Mouse (Mus musculus): ENCODE results near the gene Rbm14. TPM values are rescaled to one million over a fixed set of nuclear protein-coding genes. Genes with fewer than 3 reads are reported as not detected.
A peak's percentile ranks its signal among the peaks of the same experiment; 100 is the strongest.

Rbm14 gene
- total RNA-seq, 1 experiment = 91.7 TPM

DNA sequence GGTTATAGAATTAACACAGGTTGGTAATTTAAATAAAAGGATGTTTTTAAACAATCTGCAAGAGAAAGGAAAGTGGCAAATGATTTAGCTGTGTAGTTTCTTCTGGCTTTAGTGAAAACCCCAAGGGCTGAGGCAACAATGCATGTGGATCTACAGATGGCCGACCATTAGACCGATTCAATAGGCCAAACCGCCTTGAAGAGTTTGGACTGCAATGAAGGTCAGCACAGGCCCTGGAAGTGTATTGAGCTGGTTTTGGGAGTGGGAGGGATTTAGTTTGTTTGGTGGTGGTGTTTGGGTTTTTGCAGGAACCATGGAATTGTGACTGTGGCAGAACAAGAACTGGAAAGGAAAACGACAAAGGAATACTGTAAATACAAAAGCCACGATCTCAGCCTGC, 12.4 kb downstream of the Rbm14 start:
- DNase-seq (ENCODE audit: low read depth, low spot score) = no peak
- H3K36me3 ChIP-seq (ENCODE audit: control insufficient read depth, insufficient read depth, low read length, poor library complexity, severe bottlenecking) = peaks cover 47% of the 10 kb centered on the region
- no peak overlapping the region for H3K9ac ChIP-seq (ENCODE audit: insufficient read depth, low read depth, low read length, poor library complexity, severe bottlenecking)
- no peak overlapping the region for H3K4me3 ChIP-seq (ENCODE audit: insufficient read depth in 1 of 2, low read depth in 1 of 2, low read length in 2 of 2, poor library complexity in 1 of 2, severe bottlenecking in 1 of 2)
- no peak for TF ChIP-seq CHD2 (IDR thresholded peaks at IDR 0.05; ENCODE audit: low read depth, low read length)
- no peak for TF ChIP-seq ZNF384 (IDR thresholded peaks at IDR 0.05; ENCODE audit: low read depth, low read length)
- TF ChIP-seq MAFK (IDR thresholded peaks at IDR 0.05; ENCODE audit: insufficient read depth, low read depth, low read length) = no peak
- no peak for TF ChIP-seq HCFC1 (IDR thresholded peaks at IDR 0.05; ENCODE audit: borderline replicate concordance, insufficient read depth, low read length)
- TF ChIP-seq ZC3H11A (IDR thresholded peaks at IDR 0.05; ENCODE audit: borderline replicate concordance, low read depth, low read length) = no peak
- in situ Hi-C loops (cut with MboI; ENCODE audit: low sequenced_read_pairs in 2 of 2, unreplicated experiment in 2 of 2) = no loop called here
- H3K27ac ChIP-seq (ENCODE audit: insufficient read depth, low read depth, low read length, poor library complexity, severe bottlenecking) = no peak overlapping the region
- peaks cover 5 to 25% of the 10 kb centered on the region in 2 experiments; a peak in 3 of 4 replicates for H3K4me1 ChIP-seq (ENCODE audit: control insufficient read depth in 2 of 2, insufficient read depth in 2 of 2, low read length in 2 of 2, poor library complexity in 1 of 2)
- H3K9me3 ChIP-seq (ENCODE audit: control insufficient read depth, insufficient read depth, low read depth, low read length) = no peaks in the 10 kb centered on the region

DNA sequence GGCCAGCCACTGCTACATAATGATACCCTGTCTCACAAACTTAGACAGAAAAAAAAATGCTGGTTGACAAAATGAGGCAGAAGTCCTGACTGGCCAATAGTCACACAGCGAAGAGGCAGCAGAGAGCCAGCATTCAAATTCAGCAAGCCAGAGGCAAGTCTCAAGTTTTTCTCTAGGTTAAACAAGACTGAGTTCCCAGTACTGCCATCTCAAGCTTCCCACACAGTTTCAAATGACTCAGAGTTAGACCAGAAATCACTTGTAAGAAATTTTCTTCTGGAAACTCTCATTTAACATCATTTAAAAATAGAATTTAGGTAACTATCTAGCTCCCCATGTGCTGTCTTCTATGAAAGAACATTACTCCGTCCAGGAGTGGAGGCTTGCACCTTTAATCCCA, 13.6 kb downstream of the Rbm14 start:
- H3K27ac ChIP-seq (ENCODE audit: insufficient read depth, low read depth, low read length, poor library complexity, severe bottlenecking) = no peak overlapping the region
- H3K4me3 ChIP-seq (ENCODE audit: insufficient read depth in 1 of 2, low read depth in 1 of 2, low read length in 2 of 2, poor library complexity in 1 of 2, severe bottlenecking in 1 of 2) = no peak overlapping the region
- H3K9ac ChIP-seq (ENCODE audit: insufficient read depth, low read depth, low read length, poor library complexity, severe bottlenecking) = no peak overlapping the region
- H3K9me3 ChIP-seq (ENCODE audit: control insufficient read depth, insufficient read depth, low read depth, low read length) = no peaks in the 10 kb centered on the region
- in situ Hi-C loops (cut with MboI; ENCODE audit: low sequenced_read_pairs in 2 of 2, unreplicated experiment in 2 of 2) = no loop called here
- peaks cover 5 to 20% of the 10 kb centered on the region in 2 experiments; a peak in 3 of 4 replicates for H3K4me1 ChIP-seq (ENCODE audit: control insufficient read depth in 2 of 2, insufficient read depth in 2 of 2, low read length in 2 of 2, poor library complexity in 1 of 2)
- peaks cover 39% of the 10 kb centered on the region for H3K36me3 ChIP-seq (ENCODE audit: control insufficient read depth, insufficient read depth, low read length, poor library complexity, severe bottlenecking)
- TF ChIP-seq CHD2 (IDR thresholded peaks at IDR 0.05; ENCODE audit: low read depth, low read length) (no peak), HCFC1 (IDR thresholded peaks at IDR 0.05; ENCODE audit: borderline replicate concordance, insufficient read depth, low read length) (no peak), MAFK (IDR thresholded peaks at IDR 0.05; ENCODE audit: insufficient read depth, low read depth, low read length) (no peak), ZC3H11A (IDR thresholded peaks at IDR 0.05; ENCODE audit: borderline replicate concordance, low read depth, low read length) (no peak)
- DNase-seq (ENCODE audit: low read depth, low spot score) = no peak

DNA sequence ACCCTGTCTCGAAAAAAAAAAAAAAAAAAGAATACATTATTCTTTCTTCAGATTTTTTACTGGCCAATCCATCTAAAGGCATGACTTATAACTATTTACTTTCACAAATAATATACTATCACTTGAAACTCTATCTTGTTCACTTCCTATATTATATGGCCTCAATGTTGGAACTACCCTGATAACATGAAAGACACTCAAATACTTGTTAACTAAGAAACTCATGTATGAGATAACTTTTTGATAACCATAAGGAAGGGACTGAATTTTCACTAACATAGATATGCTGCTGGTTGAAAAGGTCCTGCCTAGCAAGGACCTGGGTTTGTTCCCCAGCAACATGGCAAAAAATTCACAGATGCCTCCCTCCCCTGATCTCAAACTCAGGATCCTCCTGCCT, 15.5 kb downstream of the Rbm14 start:
- no peak overlapping the region for H3K9ac ChIP-seq (ENCODE audit: insufficient read depth, low read depth, low read length, poor library complexity, severe bottlenecking)
- no peak for DNase-seq (ENCODE audit: low read depth, low spot score)
- peaks cover 7 to 8% of the 10 kb centered on the region in 2 experiments; a peak in 3 of 4 replicates for H3K4me1 ChIP-seq (ENCODE audit: control insufficient read depth in 2 of 2, insufficient read depth in 2 of 2, low read length in 2 of 2, poor library complexity in 1 of 2)
- no peak overlapping the region for H3K4me3 ChIP-seq (ENCODE audit: insufficient read depth in 1 of 2, low read depth in 1 of 2, low read length in 2 of 2, poor library complexity in 1 of 2, severe bottlenecking in 1 of 2)
- TF ChIP-seq ZNF384 (IDR thresholded peaks at IDR 0.05; ENCODE audit: low read depth, low read length) = no peak
- TF ChIP-seq ZC3H11A (IDR thresholded peaks at IDR 0.05; ENCODE audit: borderline replicate concordance, low read depth, low read length) = no peak
- no peak for TF ChIP-seq MAFK (IDR thresholded peaks at IDR 0.05; ENCODE audit: insufficient read depth, low read depth, low read length)
- no peak for TF ChIP-seq HCFC1 (IDR thresholded peaks at IDR 0.05; ENCODE audit: borderline replicate concordance, insufficient read depth, low read length)
- TF ChIP-seq CHD2 (IDR thresholded peaks at IDR 0.05; ENCODE audit: low read depth, low read length) = no peak
- H3K36me3 ChIP-seq (ENCODE audit: control insufficient read depth, insufficient read depth, low read length, poor library complexity, severe bottlenecking) = peaks cover 32% of the 10 kb centered on the region
- no peak overlapping the region for H3K27ac ChIP-seq (ENCODE audit: insufficient read depth, low read depth, low read length, poor library complexity, severe bottlenecking)
- in situ Hi-C loops (cut with MboI; ENCODE audit: low sequenced_read_pairs in 2 of 2, unreplicated experiment in 2 of 2) = no loop called here
- H3K9me3 ChIP-seq (ENCODE audit: control insufficient read depth, insufficient read depth, low read depth, low read length) = no peaks in the 10 kb centered on the region

DNA sequence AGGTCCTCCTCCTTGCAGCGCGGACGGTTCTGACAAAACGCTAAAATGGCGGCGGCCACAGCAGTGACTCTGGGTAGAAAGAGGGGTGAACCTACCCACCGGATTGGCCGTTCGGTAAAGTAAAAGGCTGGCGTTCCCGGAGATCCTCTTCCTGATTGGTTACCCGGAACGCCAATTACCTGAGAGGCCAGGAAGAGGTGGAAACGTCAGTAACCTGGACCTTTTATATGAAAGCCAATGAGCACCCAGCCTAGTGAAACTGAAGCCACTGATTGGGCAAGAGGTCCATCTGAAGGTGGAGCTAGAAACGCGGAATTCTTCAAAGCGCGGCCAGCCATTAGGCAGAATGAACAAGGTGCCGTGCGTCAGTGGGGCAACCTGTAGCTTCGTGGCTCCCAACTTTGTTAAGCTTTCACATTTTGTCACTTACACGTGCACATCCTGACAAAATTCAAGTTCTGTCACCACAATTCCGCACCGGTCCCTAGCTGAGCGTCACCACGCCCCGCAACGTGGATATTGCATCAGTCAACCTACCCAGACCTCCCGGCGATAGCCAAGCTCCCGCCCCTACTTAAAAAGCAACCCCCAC, 17.5 kb downstream of the Rbm14 start, which contains the start of gene Rbm4:
Gene Rbm4 (minus strand): TSS at position 71 of the 592 bp plus-strand sequence.
- Histone ChIP-seq H3K9ac (ENCODE audit: insufficient read depth, low read depth, low read length, poor library complexity, severe bottlenecking) (peak within 1 kb of the TSS; percentile 87), H3K4me3 (ENCODE audit: insufficient read depth in 1 of 2, low read depth in 1 of 2, low read length in 2 of 2, poor library complexity in 1 of 2, severe bottlenecking in 1 of 2) (peak within 1 kb of the TSS; percentile 87 to 90), H3K4me1 (ENCODE audit: control insufficient read depth in 2 of 2, insufficient read depth in 2 of 2, low read length in 2 of 2, poor library complexity in 1 of 2) (peaks cover 4 to 10% of the 10 kb centered on the region in 2 experiments), H3K27ac (ENCODE audit: insufficient read depth, low read depth, low read length, poor library complexity, severe bottlenecking) (peak within 1 kb of the TSS; percentile 76), H3K9me3 (ENCODE audit: control insufficient read depth, insufficient read depth, low read depth, low read length) (no peaks in the 10 kb centered on the region), H3K36me3 (ENCODE audit: control insufficient read depth, insufficient read depth, low read length, poor library complexity, severe bottlenecking) (peaks cover 28% of the 10 kb centered on the region)
- no peak for TF ChIP-seq HCFC1 (IDR thresholded peaks at IDR 0.05; ENCODE audit: borderline replicate concordance, insufficient read depth, low read length)
- peak; percentile 81 for TF ChIP-seq CHD2 (IDR thresholded peaks at IDR 0.05; ENCODE audit: low read depth, low read length)
- DNase-seq (ENCODE audit: low read depth, low spot score) = peak; percentile 98
- in situ Hi-C loops (cut with MboI; ENCODE audit: low sequenced_read_pairs in 2 of 2, unreplicated experiment in 2 of 2) = no loop called here
